Mouse (Mus musculus): Measurements from ENCODE around the gene Atf7. TPM values are rescaled to one million over a fixed set of nuclear protein-coding genes. Genes with fewer than 3 reads are reported as not detected.

Gene Atf7
- total RNA-seq, 2 experiments from 2014 or later: 49.4 to 53.7 TPM

GRCm38 (mm10) chr15:102552599-102552998, 72.7 kb downstream of the Atf7 start:
- DNase-seq (ENCODE audit: low spot score): no peak

DNA sequence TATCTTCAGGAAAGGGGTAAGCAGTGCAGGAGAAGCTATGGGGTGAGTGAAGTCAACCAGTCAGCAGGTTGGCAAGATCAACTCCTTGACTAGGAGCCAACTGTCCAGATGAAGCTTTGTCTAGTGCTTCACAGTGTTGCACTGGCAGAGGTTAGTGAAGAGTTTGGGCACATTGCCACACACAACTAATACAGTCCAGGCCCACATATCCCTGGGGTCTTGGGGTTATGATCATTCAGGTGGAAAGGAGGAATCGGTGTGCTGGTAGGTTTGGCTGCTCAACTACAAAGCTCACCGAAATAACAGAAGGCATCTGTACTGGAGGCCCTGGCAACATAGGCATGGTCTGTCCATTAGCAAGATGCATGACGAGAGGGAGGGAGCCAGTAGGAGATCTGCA, 77.8 kb downstream of the Atf7 start:
- DNase-seq (ENCODE audit: low spot score): no peak

DNA sequence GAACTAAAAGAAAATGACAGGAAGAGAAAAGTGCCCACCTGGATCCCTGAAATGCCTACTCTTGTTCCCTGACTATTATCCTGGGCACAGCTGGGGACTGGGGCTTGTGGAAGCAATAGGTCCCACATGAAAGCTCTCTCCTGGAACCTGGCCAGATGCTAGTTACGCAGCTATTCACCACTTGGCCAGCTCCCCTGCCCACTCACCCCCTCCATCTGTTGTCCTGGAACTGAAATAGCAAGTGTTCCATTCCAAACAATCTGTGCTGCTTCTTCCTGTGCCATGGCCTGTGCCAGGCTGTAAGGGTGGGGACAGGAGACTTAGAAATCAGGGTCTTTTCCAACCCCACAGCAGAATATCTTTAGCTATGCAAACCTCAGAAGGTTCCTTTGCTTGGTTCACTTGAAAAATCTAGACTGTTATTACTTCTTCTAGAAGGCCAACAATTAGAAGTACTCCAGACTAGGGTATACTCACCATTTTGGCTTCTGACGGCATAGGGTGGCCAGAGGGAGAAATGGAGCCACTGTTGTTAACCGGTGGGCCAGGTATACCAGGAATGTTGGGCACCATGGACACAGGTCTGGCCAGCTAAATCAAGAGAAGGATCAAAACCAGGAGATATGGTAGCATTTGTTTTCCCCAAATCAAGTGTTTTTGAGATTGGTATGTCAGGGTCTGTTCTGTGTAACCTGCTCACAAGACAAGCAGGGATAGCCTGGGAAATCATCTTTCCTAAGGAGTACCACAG, 78.4 kb downstream of the Atf7 start:
- peak; percentile 62 for DNase-seq (ENCODE audit: low spot score)

DNA sequence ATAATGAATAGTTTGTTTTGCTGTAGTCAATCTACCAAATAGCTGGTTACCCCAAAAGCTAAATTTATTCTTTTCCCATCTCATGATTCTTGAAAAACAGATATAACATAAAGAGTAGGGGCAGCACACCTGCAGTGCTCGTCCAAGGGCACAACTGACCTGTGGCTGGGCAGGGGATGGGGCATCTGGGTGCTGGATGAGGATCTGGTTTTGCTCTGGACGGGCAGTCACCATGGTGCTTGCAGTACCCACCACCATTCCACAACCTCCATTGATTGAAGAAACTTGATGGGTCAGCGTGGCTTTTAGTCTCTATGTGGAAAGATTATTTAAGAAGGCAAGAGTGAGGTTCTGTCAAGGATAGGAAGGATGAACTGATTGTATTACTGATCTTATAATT, 79.0 kb downstream of the Atf7 start:
- DNase-seq (ENCODE audit: low spot score): no peak

- no peak for DNase-seq (ENCODE audit: low spot score)
Measured at GRCm38 (mm10) chr15:102544801-102545200, 80.5 kb downstream of the Atf7 start.

GRCm38 (mm10) chr15:102533926-102534325, 91.3 kb downstream of the Atf7 start:
- DNase-seq (ENCODE audit: low spot score): no peak

GRCm38 (mm10) chr15:102532106-102532900, 93.0 kb downstream of the Atf7 start:
- DNase-seq (ENCODE audit: low spot score): no peak

DNA sequence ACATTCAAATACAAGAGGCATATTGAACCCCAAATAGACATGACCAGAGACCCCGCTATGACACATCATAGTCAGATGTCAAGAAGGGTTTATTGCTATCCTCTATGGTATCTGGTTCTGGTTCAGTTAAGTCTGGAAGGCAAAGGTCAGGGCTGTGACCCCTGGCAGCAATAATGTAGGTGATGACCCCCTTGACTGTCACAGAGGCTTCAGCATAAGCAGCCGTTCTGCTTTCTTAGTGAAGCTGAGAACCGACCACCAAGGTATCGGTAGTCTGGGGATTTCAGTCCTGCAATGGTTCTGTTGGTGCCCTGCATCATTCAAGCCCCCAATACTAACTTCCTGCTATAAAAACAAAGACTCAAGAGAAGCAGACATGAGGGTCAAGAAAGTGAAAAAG, 93.7 kb downstream of the Atf7 start:
- no peak for DNase-seq (ENCODE audit: low spot score)

DNA sequence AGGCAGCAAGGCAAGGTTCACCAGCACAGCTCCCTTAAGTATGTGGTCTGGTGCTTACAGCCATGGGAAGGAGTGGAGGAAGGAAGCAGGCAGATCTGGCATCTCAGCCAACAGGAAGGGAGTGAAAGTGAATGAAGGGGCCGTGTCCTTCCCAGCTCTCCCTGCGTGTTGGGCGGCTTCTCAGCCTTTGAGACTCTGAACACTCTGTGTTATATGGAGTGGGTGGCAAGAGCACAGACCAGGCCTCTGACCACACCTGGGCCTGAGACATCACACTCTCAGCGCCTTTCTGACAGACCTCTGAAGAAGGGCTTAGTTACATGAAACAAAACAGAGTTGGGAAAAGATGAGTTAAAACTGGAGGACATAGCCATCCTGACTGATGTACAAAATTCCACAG, 94.7 kb downstream of the Atf7 start:
- no peak for DNase-seq (ENCODE audit: low spot score)

DNA sequence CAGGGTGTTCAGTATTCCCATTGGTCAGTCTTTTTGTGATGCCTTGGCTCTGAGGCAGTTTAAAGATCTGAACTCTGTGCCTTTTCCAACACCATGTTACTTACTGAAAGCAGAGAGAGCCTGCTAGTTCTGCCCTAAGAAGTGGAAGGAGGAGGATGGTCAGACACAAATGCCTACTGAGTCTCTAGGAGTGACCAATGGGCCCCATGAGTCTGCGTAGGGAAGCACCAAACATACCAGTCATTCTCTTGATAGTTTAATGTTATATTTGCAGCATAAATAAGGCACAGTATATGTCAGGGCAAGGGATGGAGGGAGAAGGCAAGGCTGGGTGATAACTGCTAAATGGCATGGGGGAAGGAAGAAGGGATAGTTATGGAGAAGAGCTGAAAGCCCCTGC, 96.9 kb downstream of the Atf7 start:
- no peak for DNase-seq (ENCODE audit: low spot score)

- no peak for DNase-seq (ENCODE audit: low spot score)
Measured at GRCm38 (mm10) chr15:102527936-102528335, 97.3 kb downstream of the Atf7 start.

- DNase-seq (ENCODE audit: low spot score): no peak
Measured at GRCm38 (mm10) chr15:102526111-102527002, 98.9 kb downstream of the Atf7 start.

DNA sequence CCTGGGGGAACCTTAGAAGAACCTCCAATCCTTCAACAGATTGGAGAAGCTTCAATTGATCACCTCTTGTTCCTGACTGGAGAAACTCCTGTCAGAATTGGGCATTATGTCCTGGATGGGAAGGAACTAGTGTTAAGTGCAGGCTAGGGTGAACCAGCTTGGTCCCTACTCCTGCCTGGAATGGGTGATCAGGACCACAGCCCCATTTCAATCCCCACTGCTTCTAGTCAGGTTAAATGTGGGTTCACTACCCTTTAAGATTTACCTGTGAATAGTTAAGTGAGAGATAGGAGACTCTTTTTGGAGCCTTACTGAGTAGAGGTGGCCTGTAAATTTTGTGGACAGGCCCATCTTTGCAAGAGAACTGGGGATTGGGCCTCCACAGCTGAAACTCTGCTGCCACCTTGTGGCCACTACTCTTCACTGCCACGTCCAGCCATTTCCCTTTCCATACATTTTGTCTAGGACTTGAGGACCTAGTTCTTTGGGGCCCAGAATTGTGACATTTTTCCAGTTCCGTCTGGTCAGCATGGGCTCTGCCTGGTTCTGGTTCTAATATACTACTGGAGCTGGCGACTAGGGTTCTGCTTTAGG, 100.3 kb downstream of the Atf7 start, which contains the start of gene Npff:
Gene Npff (minus strand): TSS at position 51 of the 594 bp plus-strand sequence.
- peak; percentile 67 for DNase-seq (ENCODE audit: low spot score)

GRCm38 (mm10) chr15:102521480-102521879, 103.8 kb downstream of the Atf7 start:
- DNase-seq (ENCODE audit: low spot score): no peak

- no peak for DNase-seq (ENCODE audit: low spot score)
Measured at GRCm38 (mm10) chr15:102520416-102520815, 104.8 kb downstream of the Atf7 start.

- DNase-seq (ENCODE audit: low spot score): no peak
Measured at GRCm38 (mm10) chr15:102519211-102520141, 105.8 kb downstream of the Atf7 start.

DNA sequence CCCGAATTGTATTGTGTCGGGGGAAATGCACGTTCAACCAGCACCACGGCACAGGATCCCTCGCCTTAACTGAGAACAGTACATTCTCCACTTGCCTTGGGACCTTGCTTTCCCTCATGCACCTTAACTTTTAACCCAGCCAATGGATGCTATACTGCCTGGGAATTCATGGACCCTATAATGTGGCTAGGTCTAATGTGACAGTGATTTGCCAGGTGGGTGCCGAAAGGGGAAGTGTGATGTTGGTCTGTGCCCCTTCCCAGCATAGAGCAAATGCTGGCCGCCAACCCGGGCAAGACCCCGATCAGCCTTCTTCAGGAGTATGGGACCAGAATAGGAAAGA, 106.4 kb downstream of the Atf7 start:
- DNase-seq (ENCODE audit: low spot score): no peak

DNA sequence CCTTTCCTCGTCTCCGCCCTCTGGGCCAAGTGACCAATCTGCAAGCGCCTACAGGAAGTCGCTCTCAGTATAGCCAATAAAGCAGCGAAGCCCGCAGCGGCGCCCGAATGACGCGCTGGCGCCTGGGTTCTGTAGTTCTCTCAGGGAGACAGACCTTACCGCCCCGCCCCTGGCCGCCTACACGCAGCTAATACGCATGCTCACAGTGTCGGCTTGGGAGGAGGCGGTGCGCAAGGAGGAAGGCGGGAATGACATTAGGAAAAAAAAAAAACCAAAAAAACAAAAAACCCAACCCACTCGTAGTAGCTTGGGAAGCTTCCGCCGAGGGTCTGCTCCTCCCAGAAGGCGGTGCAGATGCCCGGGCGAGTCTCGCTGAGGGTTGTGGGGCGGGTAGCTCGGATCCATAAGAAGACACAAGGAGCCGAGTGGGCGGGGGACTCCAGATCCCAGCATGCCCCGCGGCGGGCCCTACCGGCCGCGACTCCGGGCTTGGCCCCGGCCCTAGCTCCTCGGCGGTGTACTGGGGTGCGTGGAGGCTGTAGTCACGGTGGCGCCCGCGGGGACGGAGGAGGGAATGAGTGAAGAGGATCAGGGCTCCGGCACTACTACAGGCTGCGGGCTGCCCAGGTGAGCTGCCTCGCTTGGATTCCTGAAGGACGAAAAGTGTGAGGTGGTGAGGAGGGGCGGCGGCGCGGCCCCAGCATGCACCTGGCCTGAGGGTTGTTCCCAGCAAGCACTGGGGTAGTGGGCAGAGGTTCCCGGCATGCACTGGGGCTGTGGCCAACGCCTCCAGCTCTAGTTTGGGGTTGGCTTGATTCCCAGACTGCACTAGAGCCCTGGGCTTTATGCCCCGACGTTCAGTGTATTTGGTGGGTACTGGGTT, 107.0 kb downstream of the Atf7 start, which contains the start of gene Tarbp2:
Gene Tarbp2 (plus strand): TSS at position 217 of the 883 bp plus-strand sequence.
- peak; percentile 99 for DNase-seq (ENCODE audit: low spot score)

DNA sequence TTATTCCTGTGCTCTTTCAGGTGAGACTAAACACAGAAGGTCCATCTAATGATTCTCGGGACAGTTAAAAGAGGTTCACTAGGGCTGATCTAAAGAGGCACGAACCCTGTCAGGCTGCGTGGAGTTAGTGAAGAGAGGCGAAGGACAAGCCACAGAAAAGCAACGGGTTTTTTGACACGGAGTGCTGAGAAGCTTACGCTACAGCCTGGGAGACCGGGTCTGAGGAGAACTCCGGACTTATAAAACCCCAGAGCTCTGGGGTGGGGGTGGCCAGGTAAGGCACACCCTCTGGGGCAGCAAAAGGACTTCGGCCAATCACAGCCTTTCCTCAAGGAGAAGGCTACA, 107.7 kb downstream of the Atf7 start:
- no peak for DNase-seq (ENCODE audit: low spot score)

Measured in gastrocnemius, adult 18-20 months (tissue).